Mouse (Mus musculus): ENCODE data around the gene Asxl1.

GRCm38 (mm10) chr2:153332981-153333380 lies 12.6 kb upstream of the Asxl1 start:
- TF ChIP-seq EP300 (IDR thresholded peaks at IDR 0.05; ENCODE audit: insufficient read depth, low read depth, low read length) (no peak), CTCF (IDR thresholded peaks at IDR 0.05; ENCODE audit: low read depth, low read length) (no peak), POLR2A (IDR thresholded peaks at IDR 0.05; ENCODE audit: insufficient read depth, low read length) (no peak)
